Mouse (Mus musculus) liver, embryonic 15.5 days (tissue): ENCODE data around the gene Zdhhc7. TPM values are rescaled to one million over a fixed set of nuclear protein-coding genes. Genes with fewer than 3 reads are reported as not detected.

Experiments used
- ATAC-seq: fragments of 200-750 bp; cut with Nextera tagmentation; 2 replicates; pipeline ENCODE4 v1.8.0; 2017; ENCODE audit warnings: moderate number of reproducible peaks, mild to moderate bottlenecking, moderate library complexity; ENCODE audit not compliant: insufficient read depth
- H3K27ac ChIP-seq: fragments of 300-500 bp; sonication (generic); replicated peaks from 2 replicates; pipeline ENCODE4 v1.5.1; 2015; ENCODE audit warnings: mild to moderate bottlenecking, inconsistent platforms
- H3K27me3 ChIP-seq: fragments of 300-500 bp; sonication (generic); 2 replicates; pipeline ENCODE4 v1.6.1; 2015; ENCODE audit warnings: mild to moderate bottlenecking, inconsistent platforms
- H3K36me3 ChIP-seq: fragments of 300-500 bp; sonication (generic); replicated peaks from 2 replicates; pipeline ENCODE4 v1.6.1; 2015; ENCODE audit warnings: moderate library complexity, mild to moderate bottlenecking, inconsistent platforms
- H3K4me1 ChIP-seq: fragments of 300-500 bp; sonication (generic); replicated peaks from 2 replicates; pipeline ENCODE4 v1.6.1; 2015; ENCODE audit warnings: inconsistent platforms
- H3K4me2 ChIP-seq: fragments of 300-500 bp; sonication (generic); 2 replicates; pipeline ENCODE4 v1.6.1; 2015; ENCODE audit warnings: moderate library complexity, mild to moderate bottlenecking, inconsistent platforms
- H3K4me3 ChIP-seq: fragments of 300-500 bp; sonication (generic); replicated peaks from 2 replicates; pipeline ENCODE4 v1.5.1; 2015; ENCODE audit warnings: mild to moderate bottlenecking, inconsistent platforms
- H3K9ac ChIP-seq: fragments of 300-500 bp; sonication (generic); 2 replicates; pipeline ENCODE4 v1.6.1; 2015; ENCODE audit warnings: moderate library complexity, mild to moderate bottlenecking, inconsistent platforms
- H3K9me3 ChIP-seq: fragments of 300-500 bp; sonication (generic); replicated peaks from 2 replicates; pipeline ENCODE4 v1.6.1; 2016; ENCODE audit warnings: inconsistent platforms
- WGBS: fragments of 180-500 bp; shearing (Covaris S2); methylation state at CpG from one replicate; pipeline ENCODE4 v1.1.7; 2015; ENCODE audit warnings: mixed read lengths; ENCODE audit not compliant: insufficient replicate concordance; 5-methylcytosine and 5-hydroxymethylcytosine counted together
- polyA plus RNA-seq: library from polyadenylated mRNA; unstranded; fragments of >200 nt; fragmentation: Nextera tagmentation; extraction: Ambion mirVana; gene quantifications from 2 replicates; pipeline ENCODE4 v1.2.1, GENCODE M21; 2015

Zdhhc7 gene
- polyA plus RNA-seq, 1 experiment from 2014 or later = 13.9 TPM

DNA sequence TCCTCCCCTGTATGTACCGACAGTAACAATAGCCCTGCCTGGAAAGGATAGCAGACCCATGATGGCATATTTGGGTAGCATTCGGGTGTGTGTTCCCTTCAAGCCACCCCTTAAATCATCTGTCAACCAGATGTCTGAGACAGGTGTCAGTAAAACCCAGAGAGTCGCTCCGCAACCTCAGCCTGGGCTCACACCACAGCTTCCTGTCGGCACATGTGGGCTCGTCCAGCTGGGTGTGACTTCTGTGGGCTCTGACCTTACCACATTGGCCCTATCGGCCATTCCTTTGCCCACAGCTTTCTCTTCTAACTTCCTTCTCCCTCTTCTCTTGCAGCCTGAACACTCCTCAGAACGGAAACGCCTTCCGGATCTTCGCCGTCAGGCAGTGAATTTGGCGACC, 51.3 kb downstream of the Zdhhc7 start:
- ATAC-seq = no peak
- no peaks in the 10 kb centered on the region for H3K36me3 ChIP-seq
- H3K4me3 ChIP-seq = no peak overlapping the region
- H3K4me2 ChIP-seq = no peak overlapping the region
- peaks cover 20% of the 10 kb centered on the region; the same call in 1 of the 2 replicates for H3K27me3 ChIP-seq
- no peaks in the 10 kb centered on the region for H3K9me3 ChIP-seq
- no peak overlapping the region for H3K27ac ChIP-seq
- WGBS = 10% methylated on average over 13 of the region's 13 CpGs
- peaks cover 13% of the 10 kb centered on the region; the same call in 1 of the 2 replicates for H3K4me1 ChIP-seq
- H3K9ac ChIP-seq = no peak overlapping the region

DNA sequence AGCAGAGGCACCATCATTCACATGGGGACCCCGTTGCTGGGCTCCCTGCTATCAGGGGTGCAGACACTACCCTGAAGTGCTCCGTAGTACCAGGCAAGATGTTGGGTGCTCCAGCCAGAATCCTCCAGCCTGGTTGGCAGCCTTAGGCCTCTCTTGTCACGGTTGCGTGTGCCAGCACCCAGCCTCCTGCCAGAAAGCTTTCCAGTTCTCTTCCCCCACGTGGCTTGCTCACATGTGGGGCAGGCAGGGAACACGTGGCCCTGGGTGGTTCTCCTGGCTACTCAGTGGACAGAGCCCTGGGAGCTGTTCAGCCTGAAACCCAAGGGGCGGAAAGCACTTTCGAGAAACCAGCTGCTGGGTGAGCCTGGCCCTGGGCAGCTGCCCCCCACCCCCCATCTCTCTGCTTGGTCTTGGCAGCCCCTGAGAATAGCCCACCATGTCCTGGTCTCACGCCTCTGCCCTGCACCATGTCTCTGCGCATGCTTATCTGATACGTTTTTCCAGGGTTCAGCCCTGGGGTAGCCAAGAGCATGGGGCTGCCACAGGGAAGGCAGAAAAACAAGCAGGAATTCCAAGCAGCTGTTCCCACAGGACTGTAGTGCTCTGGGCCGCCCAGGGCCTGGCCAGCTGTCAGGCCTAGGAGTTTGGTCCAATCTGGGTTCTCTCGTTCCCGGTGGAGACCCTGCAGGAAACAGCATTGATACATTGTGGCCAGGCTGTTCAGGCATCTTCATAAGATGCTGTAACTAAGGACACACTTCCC, 54.8 kb downstream of the Zdhhc7 start:
- Histone ChIP-seq H3K27me3 (peaks cover 15% of the 10 kb centered on the region; the same call in 1 of the 2 replicates), H3K4me1 (peaks cover 27% of the 10 kb centered on the region), H3K36me3 (no peaks in the 10 kb centered on the region), H3K27ac (no peak overlapping the region), H3K9me3 (no peaks in the 10 kb centered on the region), H3K4me3 (no peak overlapping the region), H3K4me2 (no peak overlapping the region), H3K9ac (no peak overlapping the region)
- ATAC-seq = no peak
- WGBS = 67% methylated on average over 14 of the region's 14 CpGs

DNA sequence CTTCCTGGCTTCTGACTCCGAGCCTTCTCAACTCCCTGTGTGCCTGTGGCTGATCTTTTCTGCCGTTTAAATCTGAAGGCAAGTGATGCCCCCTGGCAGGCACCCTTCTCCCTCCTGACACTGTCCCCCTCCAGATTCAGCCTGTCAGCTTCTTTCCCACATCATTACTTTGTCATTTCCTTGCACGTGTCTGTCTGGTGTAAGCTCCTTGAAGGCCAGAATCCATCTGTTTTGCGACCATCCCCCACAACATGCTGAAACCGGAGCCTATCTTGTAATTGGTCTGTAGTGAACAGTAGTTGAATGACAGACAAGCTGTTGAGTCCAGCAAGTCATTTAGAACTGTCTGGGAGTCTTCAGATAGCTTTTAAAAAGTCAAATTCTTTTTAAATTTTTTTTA, 55.8 kb downstream of the Zdhhc7 start:
- Histone ChIP-seq H3K36me3 (no peaks in the 10 kb centered on the region), H3K27ac (0 out of 2 replicates have a peak overlapping the region, but pooled peaks have one; percentile 11), H3K4me1 (peaks cover 29% of the 10 kb centered on the region), H3K4me2 (no peak overlapping the region), H3K4me3 (no peak overlapping the region), H3K9ac (no peak overlapping the region), H3K27me3 (peaks cover 15% of the 10 kb centered on the region; the same call in 1 of the 2 replicates), H3K9me3 (no peaks in the 10 kb centered on the region)
- no peak for ATAC-seq
- 43% methylated on average over 5 of the region's 5 CpGs for WGBS

DNA sequence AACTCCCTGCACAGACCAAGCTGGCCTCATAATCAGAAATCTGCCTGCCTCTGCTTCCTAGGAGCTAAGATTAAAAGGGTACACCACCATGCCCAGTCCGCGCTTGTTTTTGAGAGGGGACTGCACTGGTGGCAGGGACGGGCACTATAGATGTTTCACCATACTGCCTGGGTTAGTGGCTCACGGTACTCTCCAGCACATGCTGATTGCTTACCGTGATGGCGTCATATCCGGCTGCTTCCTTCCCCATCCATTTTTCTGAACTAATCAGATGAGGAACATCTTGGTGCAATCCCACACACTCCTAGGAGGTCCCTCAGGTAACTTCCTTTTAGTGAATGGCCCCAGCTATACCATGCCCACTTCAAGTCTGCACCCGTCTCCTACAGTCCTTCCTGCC, 56.4 kb downstream of the Zdhhc7 start:
- ATAC-seq = no peak
- Histone ChIP-seq H3K4me3 (no peak overlapping the region), H3K9ac (no peak overlapping the region), H3K4me2 (no peak overlapping the region), H3K9me3 (no peaks in the 10 kb centered on the region), H3K27me3 (peaks cover 9% of the 10 kb centered on the region; the same call in 1 of the 2 replicates), H3K4me1 (peaks cover 31% of the 10 kb centered on the region), H3K27ac (no peak overlapping the region), H3K36me3 (no peaks in the 10 kb centered on the region)
- 60% methylated on average over 8 of the region's 8 CpGs for WGBS

DNA sequence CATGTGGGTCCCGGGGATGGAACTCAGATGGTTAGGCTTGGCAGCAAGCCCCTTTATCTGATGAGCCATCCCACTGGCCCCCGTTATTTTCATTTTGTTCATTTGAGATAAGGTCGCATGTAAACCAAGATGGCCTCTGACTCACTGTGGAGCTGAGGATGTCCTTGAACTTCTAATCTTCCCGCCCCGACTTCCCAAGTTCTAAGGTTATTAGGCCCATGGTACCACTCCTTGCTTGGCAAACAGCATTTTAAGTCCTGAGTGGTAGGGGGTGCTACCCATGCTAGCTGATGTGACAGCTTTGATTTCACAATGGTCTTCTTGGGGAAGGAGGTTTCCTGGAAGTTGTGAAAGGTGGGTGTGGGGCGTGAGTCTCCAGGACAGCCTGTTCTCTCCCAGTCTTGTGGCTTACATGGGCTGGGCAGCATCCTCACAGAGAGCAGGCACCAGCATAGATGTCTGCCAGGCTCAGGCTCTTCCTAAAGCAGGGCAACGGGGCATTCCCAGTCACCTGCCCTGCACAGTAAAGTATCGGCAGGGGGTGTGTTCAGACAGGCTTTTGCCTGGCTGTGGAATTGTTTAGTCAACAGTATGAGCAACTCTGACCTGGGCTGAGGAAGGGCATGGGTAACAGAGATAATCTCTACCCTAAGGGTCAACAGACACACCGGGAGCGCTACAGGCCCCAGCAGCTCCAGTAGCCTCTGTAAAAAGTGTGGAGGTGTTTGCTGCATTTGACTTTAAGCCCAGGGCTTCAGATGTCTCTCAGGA, 58.6 kb downstream of the Zdhhc7 start:
- no peaks in the 10 kb centered on the region for H3K27me3 ChIP-seq
- H3K4me1 ChIP-seq = peaks cover 25% of the 10 kb centered on the region
- H3K4me2 ChIP-seq = peak overlapping the region; percentile 19
- H3K36me3 ChIP-seq = no peaks in the 10 kb centered on the region
- peak; percentile 50; the same call in 1 of the 2 replicates for ATAC-seq
- H3K9ac ChIP-seq = no peak overlapping the region
- 35% methylated on average over 10 of the region's 10 CpGs for WGBS
- H3K4me3 ChIP-seq = no peak overlapping the region
- 0 out of 2 replicates have a peak overlapping the region, but pooled peaks have one; percentile 25 for H3K27ac ChIP-seq
- H3K9me3 ChIP-seq = no peaks in the 10 kb centered on the region

DNA sequence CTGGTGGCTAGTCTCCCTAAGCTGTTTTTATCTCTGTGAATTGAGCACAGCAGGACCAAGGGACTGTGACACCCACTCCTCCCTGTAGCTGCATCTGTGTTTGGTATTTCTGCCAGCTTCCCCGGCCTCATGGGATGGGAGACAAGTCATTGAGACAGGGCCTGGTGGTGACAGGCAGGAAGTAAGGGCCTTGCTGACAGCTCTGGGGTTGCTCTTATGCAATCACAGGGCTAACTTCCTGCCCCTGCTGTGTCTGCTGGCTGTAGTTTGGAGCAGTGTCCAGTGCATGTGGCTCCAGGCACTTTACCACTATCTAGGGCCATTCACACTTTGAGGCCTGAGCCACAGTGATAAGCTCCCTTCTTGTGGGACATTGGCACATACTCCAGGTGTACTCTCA, 60.4 kb downstream of the Zdhhc7 start:
- Histone ChIP-seq H3K27me3 (no peaks in the 10 kb centered on the region), H3K4me2 (no peak overlapping the region), H3K9ac (no peak overlapping the region), H3K27ac (peak overlapping the region; percentile 48; the same call in 1 of the 2 replicates), H3K4me1 (peaks cover 32% of the 10 kb centered on the region), H3K9me3 (no peaks in the 10 kb centered on the region), H3K36me3 (no peaks in the 10 kb centered on the region), H3K4me3 (no peak overlapping the region)
- 12% methylated on average over 1 of the region's 1 CpGs for WGBS
- peak; percentile 43; the same call in 1 of the 2 replicates for ATAC-seq

DNA sequence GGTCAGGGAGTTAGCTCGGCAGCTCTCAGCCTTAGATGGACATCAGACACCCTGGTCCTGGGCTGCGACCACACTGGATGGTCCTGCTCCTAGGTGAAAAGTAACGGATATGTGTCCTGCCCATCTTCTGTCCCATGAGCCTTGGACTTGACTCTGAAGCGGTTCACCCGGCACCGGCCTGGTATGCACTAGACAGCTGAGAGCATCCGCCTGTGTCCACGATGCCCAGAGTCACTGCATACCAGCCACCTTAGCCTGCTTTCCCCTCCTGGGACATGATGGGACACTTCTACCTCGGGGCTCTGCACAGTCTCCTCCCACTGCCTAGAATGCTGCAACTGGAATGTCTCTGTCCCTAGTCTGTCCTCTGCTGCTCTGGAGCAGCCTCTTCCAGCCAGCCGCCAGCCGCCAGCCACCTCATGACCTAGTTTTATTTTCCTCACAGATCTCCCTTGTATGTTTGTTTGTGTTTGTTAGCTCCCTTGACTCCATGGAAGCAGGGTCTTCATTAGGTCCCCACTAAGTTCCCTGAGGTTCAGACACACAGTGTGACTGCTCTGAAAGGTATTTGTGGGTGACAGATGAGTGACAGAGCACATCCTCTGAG, 61.9 kb downstream of the Zdhhc7 start:
- H3K36me3 ChIP-seq = no peaks in the 10 kb centered on the region
- 73% methylated on average over 11 of the region's 11 CpGs for WGBS
- no peak overlapping the region for H3K9ac ChIP-seq
- H3K4me1 ChIP-seq = peaks cover 32% of the 10 kb centered on the region
- no peaks in the 10 kb centered on the region for H3K27me3 ChIP-seq
- H3K4me3 ChIP-seq = no peak overlapping the region
- H3K27ac ChIP-seq = no peak overlapping the region
- no peak overlapping the region for H3K4me2 ChIP-seq
- ATAC-seq = no peak
- H3K9me3 ChIP-seq = no peaks in the 10 kb centered on the region

DNA sequence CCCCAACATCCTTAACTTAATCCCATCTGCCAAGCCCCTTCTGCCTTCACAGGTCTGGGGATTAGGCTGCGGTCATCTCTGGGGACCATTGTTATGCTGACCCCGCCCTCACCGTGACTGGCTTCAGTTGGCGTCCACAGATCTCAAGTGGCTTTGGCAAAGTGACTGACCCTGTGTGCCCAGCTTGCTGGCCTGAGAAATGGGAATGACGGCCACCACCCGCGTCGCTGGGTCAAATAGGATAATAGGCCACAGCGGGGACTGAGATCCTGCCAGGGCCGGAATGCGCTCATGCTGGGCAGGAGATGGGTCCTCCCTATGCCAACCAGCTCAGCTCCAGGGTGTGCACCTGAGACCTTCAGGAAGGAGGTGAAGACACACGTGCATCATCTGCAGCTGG, 62.5 kb downstream of the Zdhhc7 start:
- Histone ChIP-seq H3K36me3 (no peaks in the 10 kb centered on the region), H3K27ac (no peak overlapping the region), H3K9ac (no peak overlapping the region), H3K9me3 (no peaks in the 10 kb centered on the region), H3K27me3 (no peaks in the 10 kb centered on the region), H3K4me3 (no peak overlapping the region), H3K4me1 (peaks cover 32% of the 10 kb centered on the region), H3K4me2 (no peak overlapping the region)
- no peak for ATAC-seq
- WGBS = 83% methylated on average over 12 of the region's 12 CpGs

DNA sequence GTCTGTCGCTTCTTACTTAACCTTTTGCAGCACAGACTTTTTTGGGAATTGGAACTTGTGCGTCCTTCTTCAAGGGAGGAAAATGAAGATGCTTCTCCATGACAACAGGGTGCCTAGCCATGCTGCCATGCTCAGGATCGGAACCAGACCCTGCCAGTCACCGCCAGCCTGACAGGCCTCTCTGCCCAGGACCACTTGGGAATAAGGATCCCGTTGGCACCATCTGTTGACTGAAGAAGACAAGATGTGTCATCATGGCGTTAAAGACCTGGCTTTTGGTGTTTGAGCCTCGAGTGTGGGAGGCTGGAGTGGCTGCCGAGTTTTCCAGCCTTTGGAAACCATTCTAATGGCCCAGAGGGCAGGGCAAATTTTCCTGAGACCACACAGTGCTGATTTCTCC, 63.7 kb downstream of the Zdhhc7 start:
- ATAC-seq = no peak
- 65% methylated on average over 8 of the region's 8 CpGs for WGBS
- Histone ChIP-seq H3K36me3 (no peaks in the 10 kb centered on the region), H3K4me1 (peaks cover 26% of the 10 kb centered on the region), H3K27ac (no peak overlapping the region), H3K4me2 (no peak overlapping the region), H3K9me3 (no peaks in the 10 kb centered on the region), H3K27me3 (no peaks in the 10 kb centered on the region), H3K4me3 (no peak overlapping the region), H3K9ac (no peak overlapping the region)

DNA sequence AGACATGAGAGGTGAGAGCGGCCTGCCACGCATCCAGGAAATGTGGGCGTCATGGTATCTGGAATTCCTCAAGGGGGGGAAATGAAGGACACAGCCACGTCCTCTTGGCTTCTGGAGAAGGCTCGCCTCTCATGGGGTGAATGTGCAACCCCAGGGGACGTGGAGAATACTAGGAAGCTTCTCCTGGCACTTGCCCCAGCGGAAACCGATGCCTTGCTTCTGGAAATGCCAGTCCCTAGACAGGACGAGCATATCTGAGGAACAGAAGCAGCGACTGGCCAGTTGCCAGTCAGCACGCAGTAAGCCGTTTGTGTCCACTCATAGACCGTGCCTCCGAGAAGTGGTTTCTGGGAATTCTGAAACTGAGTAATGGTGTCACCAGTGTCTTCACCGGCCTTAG, 64.1 kb downstream of the Zdhhc7 start:
- no peak overlapping the region for H3K9ac ChIP-seq
- H3K4me2 ChIP-seq = no peak overlapping the region
- H3K4me3 ChIP-seq = no peak overlapping the region
- H3K4me1 ChIP-seq = peaks cover 23% of the 10 kb centered on the region
- H3K27ac ChIP-seq = no peak overlapping the region
- H3K27me3 ChIP-seq = no peaks in the 10 kb centered on the region
- H3K36me3 ChIP-seq = no peaks in the 10 kb centered on the region
- ATAC-seq = no peak
- H3K9me3 ChIP-seq = no peaks in the 10 kb centered on the region
- 73% methylated on average over 15 of the region's 15 CpGs for WGBS

DNA sequence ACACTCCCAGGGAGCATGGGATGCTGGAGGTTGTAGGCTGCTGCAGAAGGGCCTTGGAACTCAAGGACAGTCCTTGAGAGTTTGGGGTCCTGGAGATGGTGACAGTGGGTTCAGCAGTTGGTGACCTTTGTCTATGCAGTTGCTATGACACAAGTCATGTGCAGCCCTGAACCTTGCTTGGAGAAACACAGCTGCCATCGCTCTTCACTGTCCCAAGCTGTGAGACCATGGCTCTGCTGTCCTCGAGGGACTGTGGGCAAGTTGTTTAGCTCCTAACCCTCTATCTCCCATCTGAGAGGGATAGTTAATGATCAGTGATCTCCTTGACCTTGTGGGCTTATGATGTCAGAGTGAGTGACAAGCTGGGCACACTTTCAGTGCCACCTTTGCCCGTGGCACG, 64.7 kb downstream of the Zdhhc7 start:
- 53% methylated on average over 4 of the region's 4 CpGs for WGBS
- no peak overlapping the region for H3K9ac ChIP-seq
- H3K4me3 ChIP-seq = no peak overlapping the region

More for the DNA sequence above, 64.7 kb downstream of the Zdhhc7 start:
- Histone ChIP-seq H3K4me2 (no peak overlapping the region), H3K27ac (no peak overlapping the region), H3K9me3 (no peaks in the 10 kb centered on the region), H3K27me3 (no peaks in the 10 kb centered on the region), H3K36me3 (no peaks in the 10 kb centered on the region), H3K4me1 (peaks cover 17% of the 10 kb centered on the region)
- no peak for ATAC-seq
